ENCODE assay signal across 13 mouse cellular contexts in the genomic region with DNA sequence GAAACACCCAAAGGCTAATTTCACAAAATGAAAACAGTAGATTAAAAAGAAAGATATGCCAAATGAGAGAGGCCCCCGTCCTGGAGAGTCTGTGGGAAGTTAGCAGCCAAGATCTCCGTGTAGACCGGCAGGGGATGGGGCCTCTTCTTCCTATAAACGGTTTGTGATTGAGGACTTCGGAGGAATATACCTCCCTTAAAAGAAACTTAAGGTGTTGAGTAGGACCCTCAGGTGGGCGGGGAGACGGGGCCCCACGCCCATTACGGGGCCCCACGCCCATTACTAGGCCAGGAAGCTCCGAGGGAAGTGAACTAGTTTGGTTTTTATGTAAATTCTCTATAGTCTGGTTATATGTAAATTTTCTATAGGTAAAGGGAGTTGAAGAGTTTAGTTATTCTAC. TPM values are rescaled to one million over a fixed set of nuclear protein-coding genes. Genes with fewer than 3 reads are reported as not detected.
DNase-seq lines count a peak whose midpoint lies in the region; ATAC-seq lines count a peak whose summit lies in the region.
"Had no signal": no experiment of that assay in that cellular context is flagged by ENCODE, and none has a peak within 500 bp of the region (broad histone marks: within the 10 kb centered on the region; RNA-seq: fewer than 3 reads in every experiment).

A gene (minus strand): TSS at position 233 of the 400 bp plus-strand sequence.

- no peaks in the 10 kb centered on the region for H3K9me3 ChIP-seq in neural tube, embryonic 11.5 days (ENCODE audit: control insufficient read depth, low read length)
- no peaks in the 10 kb centered on the region for H3K9me3 ChIP-seq in embryonic facial prominence, embryonic 11.5 days (replicated peaks; ENCODE audit: control insufficient read depth, low read length)
- H3K9me3 ChIP-seq in hindbrain, embryonic 13.5 days = no peaks in the 10 kb centered on the region
- H3K9me3 ChIP-seq in neural tube, embryonic 12.5 days = no peaks in the 10 kb centered on the region
- H3K9me3 ChIP-seq: liver, embryonic 12.5 days had no signal

- no peaks in the 10 kb centered on the region for H3K36me3 ChIP-seq in neural tube, embryonic 11.5 days (ENCODE audit: control insufficient read depth, insufficient read depth, low read length)
- no peaks in the 10 kb centered on the region for H3K36me3 ChIP-seq in embryonic facial prominence, embryonic 11.5 days (replicated peaks; ENCODE audit: control insufficient read depth, insufficient read depth, low read depth, low read length)
- H3K36me3 ChIP-seq in hindbrain, embryonic 13.5 days = no peaks in the 10 kb centered on the region
- H3K36me3 ChIP-seq in neural tube, embryonic 12.5 days = no peaks in the 10 kb centered on the region
- H3K36me3 ChIP-seq: liver, embryonic 12.5 days had no signal

- WGBS in neural tube, embryonic 11.5 days = 7% methylated on average over 11 of the region's 11 CpGs
- 6% methylated on average over 11 of the region's 11 CpGs for WGBS in embryonic facial prominence, embryonic 11.5 days
- 14% methylated on average over 11 of the region's 11 CpGs for WGBS in hindbrain, embryonic 13.5 days
- 7% methylated on average over 11 of the region's 11 CpGs for WGBS in neural tube, embryonic 12.5 days

- no peak for DNase-seq in neural tube, embryonic 11.5 days (ENCODE audit: low spot score)
- DNase-seq in neural tube, embryonic 10.5 days (ENCODE audit: extremely low spot score, low spot score) = no peak
- DNase-seq in embryonic facial prominence, embryonic 11.5 days (ENCODE audit: low spot score) = no peak
- DNase-seq in urinary bladder, postnatal 14 days (ENCODE audit: low spot score) = no peak
- no peak for DNase-seq in layer of hippocampus, postnatal 36 days

- no peak for ATAC-seq in neural tube, embryonic 11.5 days (ENCODE audit: insufficient read depth, low FRiP score, low TSS enrichment)
- no peak for ATAC-seq in embryonic facial prominence, embryonic 11.5 days (replicated peaks; ENCODE audit: insufficient number of reproducible peaks, low FRiP score, low TSS enrichment, low read depth)
- ATAC-seq in hindbrain, embryonic 13.5 days (ENCODE audit: low FRiP score) = no peak
- ATAC-seq in neural tube, embryonic 12.5 days (ENCODE audit: low FRiP score, low read depth) = no peak
- ATAC-seq in frontal cortex, adult (ENCODE audit: low TSS enrichment) = no peak
- ATAC-seq: liver, embryonic 12.5 days had no signal

- H3K4me3 ChIP-seq in neural tube, embryonic 11.5 days (ENCODE audit: low read depth, low read length) = no peak within 1 kb of the TSS
- H3K4me3 ChIP-seq in embryonic facial prominence, embryonic 11.5 days (ENCODE audit: low read depth, low read length) = no peak within 1 kb of the TSS; the same call in 1 of the 2 replicates
- no peak within 1 kb of the TSS for H3K4me3 ChIP-seq in hindbrain, embryonic 13.5 days
- no peak within 1 kb of the TSS for H3K4me3 ChIP-seq in neural tube, embryonic 12.5 days
- H3K4me3 ChIP-seq: liver, embryonic 12.5 days had no signal

- no peak within 1 kb of the TSS; the same call in 1 of the 2 replicates for H3K9ac ChIP-seq in neural tube, embryonic 11.5 days (ENCODE audit: low read length)
- H3K9ac ChIP-seq in embryonic facial prominence, embryonic 11.5 days (replicated peaks; ENCODE audit: low read length) = no peak within 1 kb of the TSS; the same call in 1 of the 2 replicates
- H3K9ac ChIP-seq in hindbrain, embryonic 13.5 days = 0 out of 2 replicates have a peak within 1 kb of the TSS, but pooled peaks have one; percentile 26
- no peak within 1 kb of the TSS for H3K9ac ChIP-seq in neural tube, embryonic 12.5 days
- H3K9ac ChIP-seq: liver, embryonic 12.5 days had no signal

- H3K27ac ChIP-seq in neural tube, embryonic 11.5 days (ENCODE audit: low read depth, low read length) = no peak within 1 kb of the TSS
- H3K27ac ChIP-seq in embryonic facial prominence, embryonic 11.5 days (replicated peaks; ENCODE audit: low read depth, low read length) = no peak within 1 kb of the TSS
- no peak within 1 kb of the TSS for H3K27ac ChIP-seq in hindbrain, embryonic 13.5 days
- no peak within 1 kb of the TSS for H3K27ac ChIP-seq in neural tube, embryonic 12.5 days
- H3K27ac ChIP-seq: liver, embryonic 12.5 days had no signal

- peak within 1 kb of the TSS; percentile 16; the same call in 1 of the 2 replicates for H3K4me2 ChIP-seq in neural tube, embryonic 11.5 days (ENCODE audit: low read depth)
- peak within 1 kb of the TSS; percentile 13; the same call in 1 of the 2 replicates for H3K4me2 ChIP-seq in embryonic facial prominence, embryonic 11.5 days (ENCODE audit: low read depth, low read length)
- peak within 1 kb of the TSS; percentile 23; the same call in 1 of the 2 replicates for H3K4me2 ChIP-seq in hindbrain, embryonic 13.5 days
- H3K4me2 ChIP-seq in neural tube, embryonic 12.5 days (replicated peaks) = peak within 1 kb of the TSS; percentile 27
- H3K4me2 ChIP-seq: liver, embryonic 12.5 days had no signal

- H3K4me1 ChIP-seq in neural tube, embryonic 11.5 days (ENCODE audit: control insufficient read depth, insufficient read depth, low read length) = no peaks in the 10 kb centered on the region; the same call in 1 of the 2 replicates
- peaks cover 3% of the 10 kb centered on the region; the same call in 1 of the 2 replicates for H3K4me1 ChIP-seq in embryonic facial prominence, embryonic 11.5 days (ENCODE audit: control insufficient read depth, insufficient read depth, low read length)
- H3K4me1 ChIP-seq in hindbrain, embryonic 13.5 days (replicated peaks) = peaks cover 19% of the 10 kb centered on the region
- H3K4me1 ChIP-seq in neural tube, embryonic 12.5 days = peaks cover 17% of the 10 kb centered on the region

- H3K27me3 ChIP-seq in neural tube, embryonic 11.5 days (ENCODE audit: control insufficient read depth, insufficient read depth, low read length) = peaks cover 31% of the 10 kb centered on the region
- peaks cover 28% of the 10 kb centered on the region for H3K27me3 ChIP-seq in embryonic facial prominence, embryonic 11.5 days (ENCODE audit: control insufficient read depth, insufficient read depth, low read length)
- peaks cover 49% of the 10 kb centered on the region for H3K27me3 ChIP-seq in hindbrain, embryonic 13.5 days
- H3K27me3 ChIP-seq in neural tube, embryonic 12.5 days (replicated peaks) = peaks cover 39% of the 10 kb centered on the region

RNA-seq across cellular contexts. Expression of the gene that starts here (rescaled TPM):
- polyA plus RNA-seq in neural tube, embryonic 11.5 days (2014; fragmentation: Nextera tagmentation; extraction: Ambion mirVana) = not detected in 2 replicates
- polyA plus RNA-seq in embryonic facial prominence, embryonic 11.5 days (2014; fragmentation: Nextera tagmentation; extraction: Ambion mirVana) = not detected in 2 replicates
- polyA plus RNA-seq in hindbrain, embryonic 13.5 days (2015; fragmentation: Nextera tagmentation; extraction: Ambion mirVana) = 0.18 and 0.19 TPM in 2 replicates
- polyA plus RNA-seq in neural tube, embryonic 12.5 days (2016; fragmentation: Nextera tagmentation; extraction: Ambion mirVana) = not detected in 2 replicates
- under 1 TPM; 0.22 to 0.33 TPM for total RNA-seq in layer of hippocampus, postnatal 36 days (2021)
- total RNA-seq: gastrocnemius, adult 8-10 months; hematopoietic stem cell, adult 5-6 weeks had no signal
- polyA plus RNA-seq: brain, embryonic 14.5 days; large intestine, adult 2 months; liver, embryonic 12.5 days had no signal
